In the genomic region with DNA sequence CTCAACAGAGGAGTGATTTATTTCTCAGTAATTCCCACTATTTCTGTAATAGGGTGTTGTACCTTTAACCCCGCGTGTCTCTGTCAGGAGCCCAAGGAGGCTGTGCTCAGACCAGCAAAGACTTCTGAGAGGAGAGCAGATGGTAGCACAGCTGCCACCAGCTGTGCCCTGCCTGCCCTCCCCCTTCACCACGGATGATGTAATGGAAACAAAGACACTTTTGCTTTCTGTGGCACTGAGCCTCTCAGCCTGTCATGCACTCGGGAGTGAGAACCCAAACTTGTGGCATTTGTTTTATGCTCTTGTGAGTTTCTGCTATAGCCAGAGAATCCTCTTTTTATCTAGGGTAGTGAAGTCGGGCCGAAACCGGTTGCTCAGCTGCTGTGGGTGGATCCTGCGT, we compare ENCODE assay signal across 8 mouse cellular contexts.
DNase-seq lines count a peak whose midpoint lies in the region; ATAC-seq and TF ChIP-seq lines count a peak whose summit lies in the region.

No protein-coding gene starts in this region.

- no peak overlapping the region for H3K9ac ChIP-seq in embryonic facial prominence, embryonic 14.5 days (ENCODE audit: low read depth, low read length)
- H3K9ac ChIP-seq in midbrain, embryonic 12.5 days (replicated peaks): no peak overlapping the region

- whole genome bisulfite sequencing in embryonic facial prominence, embryonic 14.5 days: 53% methylated on average over 8 of the region's 8 CpGs
- WGBS in midbrain, embryonic 12.5 days: 32% methylated on average over 8 of the region's 8 CpGs

- H3K4me3 ChIP-seq in layer of hippocampus, adult 2 months: no peak overlapping the region
- no peak overlapping the region for H3K4me3 ChIP-seq in embryonic facial prominence, embryonic 14.5 days (ENCODE audit: low read depth, low read length)
- no peak overlapping the region for H3K4me3 ChIP-seq in midbrain, embryonic 12.5 days

- intact Hi-C loops in heart, postnatal 10 days (cut with DNase I): no loop called here

- peak overlapping the region; percentile 18; the same call in 1 of the 2 replicates for H3K27ac ChIP-seq in layer of hippocampus, adult 2 months
- peak overlapping the region; percentile 46 for H3K27ac ChIP-seq in embryonic facial prominence, embryonic 14.5 days (replicated peaks; ENCODE audit: low read depth, low read length)
- H3K27ac ChIP-seq in midbrain, embryonic 12.5 days (replicated peaks): peak overlapping the region; percentile 81

- TF ChIP-seq CTCF in layer of hippocampus, adult 2 months (conservative IDR thresholded peaks at IDR 0.05): no peak

- H3K9me3 ChIP-seq in embryonic facial prominence, embryonic 14.5 days (ENCODE audit: control insufficient read depth, low read length): no peaks in the 10 kb centered on the region
- no peaks in the 10 kb centered on the region for H3K9me3 ChIP-seq in midbrain, embryonic 12.5 days

- H3K4me2 ChIP-seq in embryonic facial prominence, embryonic 14.5 days (ENCODE audit: low read depth, low read length): no peak overlapping the region
- no peak overlapping the region; the same call in 1 of the 2 replicates for H3K4me2 ChIP-seq in midbrain, embryonic 12.5 days (replicated peaks)

- peak; percentile 89 for ATAC-seq in embryonic facial prominence, embryonic 14.5 days (ENCODE audit: low read depth)
- ATAC-seq in midbrain, embryonic 12.5 days (ENCODE audit: low FRiP score, low read depth): peak; percentile 86; the same call in 1 of the 2 replicates

- peak in 1 of 2 experiments; percentile 32 for DNase-seq in layer of hippocampus, adult 2 months (ENCODE audit: low spot score in 2 of 2)
- no peak for DNase-seq in layer of hippocampus, postnatal 14 days (ENCODE audit: low spot score in 2 of 2)
- peak; percentile 87 for DNase-seq in embryonic facial prominence, embryonic 14.5 days (ENCODE audit: low spot score)
- peak; percentile 79 to 84 for DNase-seq in heart, postnatal 10 days
- peak; percentile 47 to 51 for DNase-seq in kidney, postnatal 36 days
- DNase-seq in thymus, postnatal 0 days (ENCODE audit: low spot score): peak; percentile 34
- no peak for DNase-seq in ovary, postnatal 14 days (ENCODE audit: low spot score)

- H3K27me3 ChIP-seq in embryonic facial prominence, embryonic 14.5 days (replicated peaks; ENCODE audit: control insufficient read depth, insufficient read depth, low read length): no peaks in the 10 kb centered on the region
- H3K27me3 ChIP-seq in midbrain, embryonic 12.5 days: no peaks in the 10 kb centered on the region

- peaks cover 11% of the 10 kb centered on the region for H3K36me3 ChIP-seq in embryonic facial prominence, embryonic 14.5 days (ENCODE audit: control insufficient read depth, insufficient read depth, low read length)
- no peaks in the 10 kb centered on the region for H3K36me3 ChIP-seq in midbrain, embryonic 12.5 days

- peaks cover 41% of the 10 kb centered on the region for H3K4me1 ChIP-seq in embryonic facial prominence, embryonic 14.5 days (ENCODE audit: control insufficient read depth, insufficient read depth, low read length)
- peaks cover 55% of the 10 kb centered on the region for H3K4me1 ChIP-seq in midbrain, embryonic 12.5 days

Comparison
In these comparisons a context has a peak if more than half of its experiments do, and no peak if none do; other contexts are left out.
1. DNase-seq: peak in embryonic facial prominence, embryonic 14.5 days (single experiment), heart, postnatal 10 days (2 of 2), kidney, postnatal 36 days (2 of 2) and thymus, postnatal 0 days (single experiment); none in layer of hippocampus, postnatal 14 days (0 of 2) and ovary, postnatal 14 days (single experiment).
2. H3K27ac ChIP-seq: peak in every context shown above with its lines; median percentile 81 in midbrain, embryonic 12.5 days; 46 in embryonic facial prominence, embryonic 14.5 days; 18 in layer of hippocampus, adult 2 months.